Mouse (Mus musculus): ENCODE results near the gene Pfkfb4.

DNA sequence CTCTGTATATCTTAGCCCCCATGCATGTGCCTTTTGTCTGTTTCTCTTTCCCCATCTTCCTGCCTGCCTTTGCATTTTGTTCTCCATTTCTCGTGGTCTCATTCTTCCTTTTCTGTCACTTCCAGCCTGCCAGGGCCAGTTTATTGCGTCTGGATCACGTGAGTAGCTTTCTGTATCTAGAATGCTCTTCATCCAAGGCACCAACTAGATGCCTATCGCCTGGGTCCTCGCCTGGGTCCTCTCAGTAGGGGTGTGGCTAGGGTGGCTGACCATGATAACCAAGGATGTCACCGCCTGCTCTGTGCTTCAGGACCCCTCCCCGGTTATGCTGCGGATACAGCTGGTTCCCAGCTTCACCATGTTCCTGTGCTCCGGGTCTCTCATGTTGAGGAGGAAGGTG is 8.4 kb upstream of the Pfkfb4 start:
- TF ChIP-seq POLR2A (IDR thresholded peaks at IDR 0.05; ENCODE audit: insufficient read depth, low read depth, low read length) = no peak
- TF ChIP-seq CTCF (IDR thresholded peaks at IDR 0.05; ENCODE audit: insufficient read depth, low read depth, low read length) = no peak

All from olfactory bulb, adult 2 months (tissue).